Mouse (Mus musculus): ENCODE results near the gene Ppp1r16b.
A peak's percentile ranks its signal among the peaks of the same experiment; 100 is the strongest.

Gene Ppp1r16b

GRCm38 (mm10) chr2:158668433-158669010 is 3.3 kb downstream of the Ppp1r16b start:
- DNase-seq, result no peak

- peak; percentile 62 for DNase-seq
Observed at GRCm38 (mm10) chr2:158669199-158670195, 4.3 kb downstream of the Ppp1r16b start.

- DNase-seq, result peak; percentile 87
Observed at GRCm38 (mm10) chr2:158670571-158670970, 5.4 kb downstream of the Ppp1r16b start.

GRCm38 (mm10) chr2:158672829-158673228 is 7.6 kb downstream of the Ppp1r16b start:
- peak; percentile 84 for DNase-seq

GRCm38 (mm10) chr2:158673493-158673892 is 8.3 kb downstream of the Ppp1r16b start:
- no peak for DNase-seq

GRCm38 (mm10) chr2:158674131-158674530 is 8.9 kb downstream of the Ppp1r16b start:
- DNase-seq, result no peak

GRCm38 (mm10) chr2:158674759-158675158 is 9.6 kb downstream of the Ppp1r16b start:
- no peak for DNase-seq

- no peak for DNase-seq
Observed at GRCm38 (mm10) chr2:158675161-158675560, 10.0 kb downstream of the Ppp1r16b start.

- DNase-seq, result no peak
Observed at GRCm38 (mm10) chr2:158675907-158676533, 10.8 kb downstream of the Ppp1r16b start.

- no peak for DNase-seq
Observed at GRCm38 (mm10) chr2:158677946-158678345, 12.7 kb downstream of the Ppp1r16b start.

GRCm38 (mm10) chr2:158679091-158679490 is 13.9 kb downstream of the Ppp1r16b start:
- no peak for DNase-seq

GRCm38 (mm10) chr2:158680357-158680889 is 15.2 kb downstream of the Ppp1r16b start:
- no peak for DNase-seq

- DNase-seq, result no peak
Observed at GRCm38 (mm10) chr2:158681714-158682113, 16.5 kb downstream of the Ppp1r16b start.

- no peak for DNase-seq
Observed at GRCm38 (mm10) chr2:158682344-158683037, 17.3 kb downstream of the Ppp1r16b start.

GRCm38 (mm10) chr2:158683038-158683413 is 17.8 kb downstream of the Ppp1r16b start:
- no peak for DNase-seq

GRCm38 (mm10) chr2:158684247-158684843 is 19.1 kb downstream of the Ppp1r16b start:
- no peak for DNase-seq

- DNase-seq, result no peak
Observed at GRCm38 (mm10) chr2:158684910-158685309, 19.7 kb downstream of the Ppp1r16b start.

GRCm38 (mm10) chr2:158686394-158686793 is 21.2 kb downstream of the Ppp1r16b start:
- DNase-seq, result no peak

GRCm38 (mm10) chr2:158687804-158688241 is 22.6 kb downstream of the Ppp1r16b start:
- peak; percentile 81 for DNase-seq

GRCm38 (mm10) chr2:158689060-158689459 is 23.9 kb downstream of the Ppp1r16b start:
- DNase-seq, result no peak

- DNase-seq, result no peak
Observed at GRCm38 (mm10) chr2:158689640-158690039, 24.4 kb downstream of the Ppp1r16b start.

- no peak for DNase-seq
Observed at GRCm38 (mm10) chr2:158690116-158690515, 24.9 kb downstream of the Ppp1r16b start.
